In genomic region chr7:46462287-46462686, GRCm38 (mm10) we compare ENCODE assay signal across 28 mouse cellular contexts.
DNase-seq lines count a peak whose midpoint lies in the region; ATAC-seq and TF ChIP-seq lines count a peak whose summit lies in the region.
"Had no signal": no experiment of that assay in that cellular context is flagged by ENCODE, and none has a peak within 500 bp of the region (broad histone marks: within the 10 kb centered on the region; RNA-seq: fewer than 3 reads in every experiment).

No protein-coding gene starts in this region.

- DNase-seq in forebrain, postnatal 0 days: no peak
- peak; percentile 40 for DNase-seq in right cerebral cortex, adult 18-20 months
- no peak for DNase-seq in right cerebral cortex, postnatal 14 days
- DNase-seq in brain, embryonic 14.5 days (ENCODE audit: low read depth): peak; percentile 30
- DNase-seq: adrenal gland, postnatal 10 days; adrenal gland, postnatal 36 days; B cell, adult 2 months; cerebellum, adult 11-12 months; cerebellum, adult 9-10 months; gastrocnemius, adult 2 months; gastrocnemius, postnatal 25 days; heart, adult 18-20 months; heart, postnatal 10 days; heart, postnatal 36 days had no signal

- 58% methylated on average over 8 of the region's 8 CpGs for WGBS in forebrain, postnatal 0 days
- WGBS in forebrain, embryonic 12.5 days: 68% methylated on average over 8 of the region's 8 CpGs
- 62% methylated on average over 8 of the region's 8 CpGs for WGBS in hindbrain, embryonic 15.5 days
- 61% methylated on average over 8 of the region's 8 CpGs for WGBS in hindbrain, embryonic 16.5 days

- no peak overlapping the region for H3K9ac ChIP-seq in forebrain, postnatal 0 days
- no peak overlapping the region for H3K9ac ChIP-seq in forebrain, embryonic 12.5 days
- no peak overlapping the region for H3K9ac ChIP-seq in hindbrain, embryonic 15.5 days
- no peak overlapping the region for H3K9ac ChIP-seq in hindbrain, embryonic 16.5 days (ENCODE audit: low read depth, low read length)
- H3K9ac ChIP-seq: embryonic facial prominence, embryonic 12.5 days; embryonic facial prominence, embryonic 15.5 days; forebrain, embryonic 15.5 days; heart, embryonic 12.5 days; heart, embryonic 15.5 days; hindbrain, embryonic 13.5 days had no signal

- no peak overlapping the region for H3K4me3 ChIP-seq in forebrain, postnatal 0 days (ENCODE audit: low read depth, low read length)
- no peak overlapping the region for H3K4me3 ChIP-seq in forebrain, embryonic 12.5 days (replicated peaks)
- no peak overlapping the region for H3K4me3 ChIP-seq in hindbrain, embryonic 15.5 days
- no peak overlapping the region for H3K4me3 ChIP-seq in hindbrain, embryonic 16.5 days (ENCODE audit: low read length)
- H3K4me3 ChIP-seq: embryonic facial prominence, embryonic 12.5 days; embryonic facial prominence, embryonic 15.5 days; forebrain, embryonic 15.5 days; gastrocnemius, adult 2 months; heart, embryonic 12.5 days; heart, embryonic 15.5 days; hindbrain, embryonic 10.5 days; hindbrain, embryonic 13.5 days had no signal

- TF ChIP-seq CTCF in forebrain, postnatal 0 days (IDR thresholded peaks at IDR 0.05; ENCODE audit: low read depth): no peak
- TF ChIP-seq CTCF in brain, embryonic 14.5 days (IDR thresholded peaks at IDR 0.05; ENCODE audit: borderline replicate concordance, extremely low read depth, insufficient read depth, insufficient read length): no peak

- no peaks in the 10 kb centered on the region for H3K36me3 ChIP-seq in forebrain, postnatal 0 days (ENCODE audit: insufficient read depth)
- H3K36me3 ChIP-seq in forebrain, embryonic 12.5 days (replicated peaks): no peaks in the 10 kb centered on the region
- H3K36me3 ChIP-seq in hindbrain, embryonic 15.5 days: no peaks in the 10 kb centered on the region
- H3K36me3 ChIP-seq in hindbrain, embryonic 16.5 days (ENCODE audit: control insufficient read depth, insufficient read depth, low read length): no peaks in the 10 kb centered on the region
- H3K36me3 ChIP-seq: embryonic facial prominence, embryonic 12.5 days; embryonic facial prominence, embryonic 15.5 days; forebrain, embryonic 15.5 days; heart, embryonic 12.5 days; heart, embryonic 15.5 days; hindbrain, embryonic 10.5 days; hindbrain, embryonic 13.5 days had no signal

- TF ChIP-seq POLR2A in brain, embryonic 14.5 days (IDR thresholded peaks at IDR 0.05; ENCODE audit: borderline replicate concordance, extremely low read depth, insufficient read depth, insufficient read length, poor library complexity, severe bottlenecking): no peak

- peaks cover 16% of the 10 kb centered on the region for H3K4me1 ChIP-seq in forebrain, postnatal 0 days (ENCODE audit: insufficient read depth)
- H3K4me1 ChIP-seq in forebrain, embryonic 12.5 days: peaks cover 9% of the 10 kb centered on the region
- peaks cover 32% of the 10 kb centered on the region for H3K4me1 ChIP-seq in hindbrain, embryonic 15.5 days (replicated peaks)
- peaks cover 20% of the 10 kb centered on the region for H3K4me1 ChIP-seq in hindbrain, embryonic 16.5 days (ENCODE audit: control insufficient read depth, insufficient read depth, low read depth, low read length)
- H3K4me1 ChIP-seq: embryonic facial prominence, embryonic 12.5 days had no signal

- no peak overlapping the region for H3K27ac ChIP-seq in forebrain, postnatal 0 days (ENCODE audit: low read depth, low read length)
- H3K27ac ChIP-seq in forebrain, embryonic 12.5 days: no peak overlapping the region
- 0 out of 2 replicates have a peak overlapping the region, but pooled peaks have one; percentile 22 for H3K27ac ChIP-seq in hindbrain, embryonic 15.5 days (replicated peaks)
- no peak overlapping the region for H3K27ac ChIP-seq in hindbrain, embryonic 16.5 days (ENCODE audit: low read depth, low read length)
- H3K27ac ChIP-seq: embryonic facial prominence, embryonic 12.5 days; embryonic facial prominence, embryonic 15.5 days; forebrain, embryonic 15.5 days; gastrocnemius, adult 2 months; heart, embryonic 15.5 days; hindbrain, embryonic 10.5 days; hindbrain, embryonic 13.5 days had no signal

- H3K9me3 ChIP-seq in forebrain, postnatal 0 days (ENCODE audit: low read length): no peaks in the 10 kb centered on the region
- H3K9me3 ChIP-seq in forebrain, embryonic 12.5 days: no peaks in the 10 kb centered on the region
- no peaks in the 10 kb centered on the region for H3K9me3 ChIP-seq in hindbrain, embryonic 15.5 days
- no peaks in the 10 kb centered on the region for H3K9me3 ChIP-seq in hindbrain, embryonic 16.5 days (ENCODE audit: control insufficient read depth, low read length)
- H3K9me3 ChIP-seq: embryonic facial prominence, embryonic 12.5 days; embryonic facial prominence, embryonic 15.5 days; forebrain, embryonic 15.5 days; G1E; heart, embryonic 15.5 days; hindbrain, embryonic 10.5 days; hindbrain, embryonic 13.5 days had no signal

- ATAC-seq in forebrain, postnatal 0 days: peak; percentile 32; the same call in 1 of the 2 replicates
- ATAC-seq in forebrain, embryonic 12.5 days (ENCODE audit: low FRiP score): no peak
- no peak for ATAC-seq in hindbrain, embryonic 15.5 days (ENCODE audit: low FRiP score, low read depth)
- ATAC-seq in hindbrain, embryonic 16.5 days: no peak
- ATAC-seq: forebrain, embryonic 15.5 days; intestine, postnatal 0 days; Patski had no signal

- no peak overlapping the region for H3K4me2 ChIP-seq in forebrain, postnatal 0 days (ENCODE audit: low read depth)
- H3K4me2 ChIP-seq in forebrain, embryonic 12.5 days: no peak overlapping the region
- H3K4me2 ChIP-seq in hindbrain, embryonic 15.5 days: no peak overlapping the region
- no peak overlapping the region for H3K4me2 ChIP-seq in hindbrain, embryonic 16.5 days (ENCODE audit: low read length)
- H3K4me2 ChIP-seq: embryonic facial prominence, embryonic 12.5 days; embryonic facial prominence, embryonic 15.5 days; forebrain, embryonic 15.5 days; heart, embryonic 12.5 days; heart, embryonic 15.5 days; hindbrain, embryonic 13.5 days had no signal

- no peaks in the 10 kb centered on the region for H3K27me3 ChIP-seq in forebrain, postnatal 0 days (ENCODE audit: insufficient read depth, low read length)
- peaks cover 2% of the 10 kb centered on the region; the same call in 1 of the 2 replicates for H3K27me3 ChIP-seq in forebrain, embryonic 12.5 days
- no peaks in the 10 kb centered on the region for H3K27me3 ChIP-seq in hindbrain, embryonic 15.5 days
- no peaks in the 10 kb centered on the region for H3K27me3 ChIP-seq in hindbrain, embryonic 16.5 days (replicated peaks; ENCODE audit: control insufficient read depth, insufficient read depth, low read length)
- H3K27me3 ChIP-seq: CH12.LX; embryonic facial prominence, embryonic 12.5 days; embryonic facial prominence, embryonic 15.5 days; forebrain, embryonic 15.5 days; heart, embryonic 12.5 days; heart, embryonic 15.5 days; hindbrain, embryonic 13.5 days; Patski had no signal

Comparison
In these comparisons a context has a peak if more than half of its experiments do, and no peak if none do; other contexts are left out.
1. DNase-seq: peak in right cerebral cortex, adult 18-20 months (single experiment) and brain, embryonic 14.5 days (single experiment); none in forebrain, postnatal 0 days (single experiment) and right cerebral cortex, postnatal 14 days (single experiment).